Mouse (Mus musculus) kidney, adult 2 months (tissue): ENCODE results near the gene Rbm8a2.

Experiments
- CTCF ChIP-seq: fragments of 200-500 bp; conservative IDR thresholded peaks from 2 replicates; pipeline ENCODE4 v1.5.1; 2011; ENCODE audit warnings: low read depth, mild to moderate bottlenecking, control low read depth, low read length, moderate library complexity, mixed read lengths; ENCODE audit not compliant: insufficient read depth, insufficient read length
- POLR2A ChIP-seq: fragments of 200-500 bp; IDR thresholded peaks from one replicate; pipeline ENCODE4 v1.6.1; 2011; ENCODE audit warnings: low read depth, low read length, control low read depth

DNA sequence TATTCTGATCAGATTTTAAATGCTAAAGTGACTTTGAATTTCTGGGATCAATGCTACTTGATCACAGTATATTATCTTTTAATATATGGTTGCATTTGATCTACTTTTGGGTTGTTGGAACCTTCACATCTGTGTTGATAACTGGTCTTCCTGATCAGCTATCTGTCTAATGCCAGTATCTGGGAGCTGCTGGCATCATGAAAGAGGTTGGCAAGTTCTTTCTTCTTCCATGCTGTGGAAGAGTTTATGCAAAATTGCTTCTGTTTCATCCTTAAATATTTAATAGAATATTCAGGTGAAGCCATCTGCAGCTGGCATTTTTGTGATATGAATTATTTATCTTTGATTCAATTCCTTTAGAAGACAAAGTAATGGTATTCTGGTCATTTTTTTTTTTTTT, 32.6 kb upstream of the Rbm8a2 start:
- no peak for TF ChIP-seq CTCF
- TF ChIP-seq POLR2A: no peak
